Mouse (Mus musculus): Measurements from ENCODE around the gene 4933427D14Rik.
A peak's percentile ranks its signal among the peaks of the same experiment; 100 is the strongest.

DNA sequence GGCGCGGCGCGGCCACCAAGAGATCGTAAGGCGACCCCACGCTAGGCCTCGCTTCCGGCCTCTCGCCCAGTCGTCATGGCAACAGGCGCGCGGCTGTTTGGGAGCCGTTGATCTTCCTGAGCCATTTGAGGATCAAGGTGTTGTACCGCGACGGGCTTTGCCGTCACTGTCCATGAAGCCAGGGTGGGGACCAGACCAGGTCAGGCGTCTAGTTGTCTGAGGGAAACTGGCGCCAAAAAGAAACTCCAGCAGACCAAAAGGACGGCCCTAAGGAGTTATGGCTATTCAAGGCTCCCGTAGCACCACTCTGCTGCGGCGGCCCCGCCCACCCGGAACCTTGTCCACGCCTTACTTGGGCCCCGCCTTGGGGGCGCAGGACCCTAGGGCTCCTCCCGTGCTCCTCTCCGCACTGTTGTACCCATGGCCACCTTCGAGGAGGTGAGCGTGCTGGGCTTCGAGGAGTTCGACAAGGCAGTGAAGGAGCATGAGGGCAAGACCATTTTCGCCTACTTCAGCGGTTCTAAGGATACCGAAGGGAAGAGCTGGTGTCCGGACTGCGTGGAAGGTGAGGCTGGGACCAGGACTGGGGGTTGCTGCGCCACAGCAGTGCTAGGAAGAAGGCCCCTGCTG lies at the start of gene 4933427D14Rik, which contains the start of gene Txndc17:
- no peak for TF ChIP-seq CTCF (IDR thresholded peaks at IDR 0.05; ENCODE audit: insufficient read depth, low read length)
- TF ChIP-seq POLR2A (IDR thresholded peaks at IDR 0.05; ENCODE audit: borderline replicate concordance, extremely low read depth, low read depth, low read length) = peak; percentile 84; the same call in 1 of the 2 replicates
